Mouse (Mus musculus) CH12.LX (cell line): Measurements from ENCODE around the gene Magi2. TPM values are rescaled to one million over a fixed set of nuclear protein-coding genes. Genes with fewer than 3 reads are reported as not detected.

Experiments used
- DNase-seq: peaks from one replicate; pipeline ENCODE4 v3.0.0-alpha.2; 2013; ENCODE audit errors: extremely low read depth
- H3K27ac ChIP-seq: 2 replicates; pipeline ENCODE4 v1.5.1; 2012; ENCODE audit warnings: low read depth, mild to moderate bottlenecking, control low read depth, moderate library complexity; ENCODE audit not compliant: insufficient read depth
- H3K27me3 ChIP-seq: replicated peaks from 2 replicates; pipeline ENCODE3; 2012; ENCODE audit warnings: inconsistent platforms
- H3K36me3 ChIP-seq, 2 experiments: replicated peaks in 1 of 2; 2 replicates each; pipeline versions ENCODE3 to v1.6.1; 2012; ENCODE audit warnings: inconsistent platforms in 1 of 2, low read length in 1 of 2, mild to moderate bottlenecking in 1 of 2, mixed read lengths in 1 of 2, moderate library complexity in 1 of 2; ENCODE audit not compliant: control insufficient read depth in 1 of 2, insufficient read depth in 1 of 2
- H3K4me1 ChIP-seq, 2 experiments: 2 replicates each; pipeline ENCODE4 v1.6.1; 2012; ENCODE audit warnings: inconsistent platforms in 1 of 2, moderate library complexity in 1 of 2; ENCODE audit not compliant: insufficient read depth in 2 of 2, control insufficient read depth in 1 of 2
- H3K4me2 ChIP-seq: 2 replicates; pipeline ENCODE4 v1.6.1; 2012; ENCODE audit warnings: low read depth, mild to moderate bottlenecking, control low read depth; ENCODE audit not compliant: poor library complexity, insufficient read depth, severe bottlenecking
- H3K4me3 ChIP-seq, 3 experiments: fragments of 150-350 bp in 1 of 3; sonication (generic) in 1 of 3; replicated peaks in 1 of 3; 2 replicates each; pipeline versions ENCODE3 to v1.5.1; 2011 to 2012; ENCODE audit warnings: low read depth in 2 of 3, low read length in 2 of 3, mild to moderate bottlenecking in 2 of 3, moderate library complexity in 2 of 3, control low read depth in 1 of 3, improper control_type of control experiment in 1 of 3, inconsistent platforms in 1 of 3, mixed read lengths in 1 of 3; ENCODE audit not compliant: poor library complexity in 1 of 3
- H3K79me2 ChIP-seq: replicated peaks from 2 replicates; pipeline ENCODE4 v1.6.1; 2012; ENCODE audit warnings: mild to moderate bottlenecking, moderate library complexity; ENCODE audit not compliant: control insufficient read depth, poor library complexity, insufficient read depth, severe bottlenecking; ENCODE audit errors: extremely low read depth
- H3K9ac ChIP-seq: 2 replicates; pipeline ENCODE4 v1.6.1; 2012; ENCODE audit warnings: low read depth, mild to moderate bottlenecking, control low read depth, moderate library complexity; ENCODE audit not compliant: insufficient read depth
- H3K9me3 ChIP-seq: replicated peaks from 2 replicates; pipeline ENCODE3; 2012; ENCODE audit warnings: low read length, inconsistent platforms, mixed read lengths
- CHD1 ChIP-seq: IDR thresholded peaks from 2 replicates; pipeline ENCODE4 v1.6.1; 2012; ENCODE audit warnings: low read depth, low read length, improper control_type of control experiment, inconsistent platforms
- CHD2 ChIP-seq: IDR thresholded peaks from 2 replicates; pipeline ENCODE4 v1.6.1; 2011; ENCODE audit warnings: low read length, improper control_type of control experiment
- CTCF ChIP-seq, 2 experiments: IDR thresholded peaks in 1 of 2; conservative IDR thresholded peaks in 1 of 2; 2 replicates each; pipeline ENCODE4 v1.5.1; 2011 to 2012; ENCODE audit warnings: low read depth in 2 of 2, low read length in 2 of 2, improper control_type of control experiment in 1 of 2, inconsistent platforms in 1 of 2, mild to moderate bottlenecking in 1 of 2, moderate library complexity in 1 of 2
- ETS1 ChIP-seq: conservative IDR thresholded peaks from 2 replicates; pipeline ENCODE4 v1.6.1; 2012; ENCODE audit warnings: low read depth, mild to moderate bottlenecking, inconsistent platforms, low read length, improper control_type of control experiment, moderate library complexity
- IRF4 ChIP-seq: IDR thresholded peaks from 2 replicates; pipeline ENCODE4 v1.6.1; 2014; ENCODE audit warnings: low read depth, mild to moderate bottlenecking, inconsistent platforms, low read length, improper control_type of control experiment
- JUND ChIP-seq: conservative IDR thresholded peaks from 2 replicates; pipeline ENCODE4 v1.6.1; 2011; ENCODE audit warnings: low read depth, low read length, improper control_type of control experiment
- KAT2A ChIP-seq: IDR thresholded peaks from 2 replicates; pipeline ENCODE4 v1.6.1; 2012; ENCODE audit warnings: low read length, improper control_type of control experiment, inconsistent platforms; ENCODE audit not compliant: insufficient replicate concordance
- MYC ChIP-seq: IDR thresholded peaks from 2 replicates; pipeline ENCODE4 v1.6.1; 2011; ENCODE audit warnings: low read depth, mild to moderate bottlenecking, improper control_type of control experiment, low read length
- NELFE ChIP-seq: IDR thresholded peaks from 2 replicates; pipeline ENCODE4 v1.6.1; 2011; ENCODE audit warnings: low read depth, low read length, improper control_type of control experiment
- NRF1 ChIP-seq: IDR thresholded peaks from 2 replicates; pipeline ENCODE4 v1.6.1; 2014; ENCODE audit warnings: low read depth, mild to moderate bottlenecking, inconsistent platforms, low read length, improper control_type of control experiment, moderate library complexity
- PAX5 ChIP-seq: IDR thresholded peaks from 2 replicates; pipeline ENCODE4 v1.6.1; 2012; ENCODE audit warnings: low read length, inconsistent platforms, mixed read lengths
- POLR2A ChIP-seq: IDR thresholded peaks from 2 replicates; pipeline ENCODE4 v1.6.1; 2011; ENCODE audit warnings: low read depth, mild to moderate bottlenecking, improper control_type of control experiment, low read length
- POLR2AphosphoS2 ChIP-seq: IDR thresholded peaks from 2 replicates; pipeline ENCODE4 v1.6.1; 2011; ENCODE audit warnings: low read depth, low read length, improper control_type of control experiment
- RAD21 ChIP-seq: IDR thresholded peaks from 2 replicates; pipeline ENCODE4 v1.6.1; 2011; ENCODE audit warnings: low read depth, mild to moderate bottlenecking, low read length, improper control_type of control experiment, moderate library complexity
- TBP ChIP-seq: conservative IDR thresholded peaks from 2 replicates; pipeline ENCODE4 v1.6.1; 2011; ENCODE audit warnings: low read depth, low read length, improper control_type of control experiment
- USF1 ChIP-seq: IDR thresholded peaks from 2 replicates; pipeline ENCODE4 v1.6.1; 2014; ENCODE audit warnings: low read depth, mild to moderate bottlenecking, inconsistent platforms, low read length, improper control_type of control experiment
- ZC3H11A ChIP-seq: IDR thresholded peaks from 2 replicates; pipeline ENCODE4 v1.6.1; 2012; ENCODE audit warnings: low read depth, mild to moderate bottlenecking, inconsistent platforms, low read length, improper control_type of control experiment
- ZNF384 ChIP-seq: IDR thresholded peaks from 2 replicates; pipeline ENCODE4 v1.6.1; 2012; ENCODE audit warnings: low read depth, low read length, improper control_type of control experiment, inconsistent platforms
- dilution Hi-C: fragments of 300-500 bp; cut with MboI; formaldehyde crosslinking; loops from 2 replicates; pipeline ENCODE4 v1.14.3; 2020; ENCODE audit warnings: low sequenced_read_pairs; ENCODE audit not compliant: extremely low pct_unique_long_range_greater_than_20kb, extremely low pct_ligation_motif_present
- in situ Hi-C: fragments of 300-500 bp; cut with MboI; formaldehyde crosslinking; loops from 3 replicates; pipeline ENCODE4 v1.14.3; 2019; ENCODE audit warnings: low sequenced_read_pairs, low pct_ligation_motif_present, low pct_unique_long_range_greater_than_20kb, mixed read lengths
- polyA plus RNA-seq: library from polyadenylated mRNA; unstranded; fragments of >175 nt; gene quantifications from 2 replicates; pipeline ENCODE4 v1.2.1, GENCODE M21; 2012; ENCODE audit warnings: low read depth; ENCODE audit not compliant: insufficient read length
- total RNA-seq, 2 experiments: library from RNA; depleted of rRNA; stranded (reverse); fragments of 300-350 nt in 1 of 2; fragments of >200 nt in 1 of 2; gene quantifications; 2 replicates each; pipeline ENCODE4 v1.2.3; 2012 to 2014

The Magi2 gene
- total and polyA plus RNA-seq, 3 experiments, result 0.37 to 0.63 (median 0.42) TPM

GRCm38 (mm10) chr5:20614891-20615290 is 1388.1 kb downstream of the Magi2 start:
- no peak overlapping the region for H3K4me2 ChIP-seq
- 0 out of 4 replicates have a peak, but pooled peaks cover 0 to 4% of the 10 kb centered on the region in 2 experiments for H3K4me1 ChIP-seq
- H3K27ac ChIP-seq, result no peak overlapping the region
- H3K9ac ChIP-seq, result no peak overlapping the region
- in situ Hi-C loops (no loop called here), dilution Hi-C loops (no loop called here)
- H3K36me3 ChIP-seq, result no peaks in the 10 kb centered on the region
- no peak for TF ChIP-seq KAT2A
- TF ChIP-seq USF1, result no peak
- TF ChIP-seq CHD2, result no peak
- no peak for TF ChIP-seq IRF4
- TF ChIP-seq TBP, result no peak
- no peak for TF ChIP-seq NELFE
- no peak for TF ChIP-seq PAX5
- no peak for TF ChIP-seq NRF1
- no peak for DNase-seq
- H3K9me3 ChIP-seq, result no peaks in the 10 kb centered on the region
- no peaks in the 10 kb centered on the region for H3K79me2 ChIP-seq
- H3K4me3 ChIP-seq, result no peak overlapping the region
- H3K27me3 ChIP-seq, result no peaks in the 10 kb centered on the region

- Histone ChIP-seq H3K9me3 (no peaks in the 10 kb centered on the region), H3K4me1 (no peaks in the 10 kb centered on the region), H3K9ac (no peak overlapping the region), H3K79me2 (no peaks in the 10 kb centered on the region), H3K36me3 (no peaks in the 10 kb centered on the region), H3K27ac (no peak overlapping the region), H3K4me3 (no peak overlapping the region), H3K27me3 (no peaks in the 10 kb centered on the region), H3K4me2 (no peak overlapping the region)
- TF ChIP-seq ZNF384 (no peak), POLR2AphosphoS2 (no peak), KAT2A (no peak), POLR2A (no peak), CHD2 (no peak), CHD1 (no peak), ZC3H11A (no peak), JUND (no peak), RAD21 (no peak), MYC (no peak), CTCF (conservative IDR thresholded peaks at IDR 0.05 in 1 of 2, IDR thresholded peaks at IDR 0.05 in 1 of 2; ENCODE audit: low read depth in 2 of 2, low read length in 2 of 2) (no peak), USF1 (no peak), ETS1 (no peak)
- in situ Hi-C loops (no loop called here), dilution Hi-C loops (no loop called here)
- DNase-seq, result no peak
These were observed 1394.0 kb downstream of the Magi2 start for GRCm38 (mm10) chr5:20620596-20621511.
